Mouse (Mus musculus): Measurements from ENCODE around the gene Ptges2.

GRCm38 (mm10) chr2:32357710-32358109 is 38.0 kb upstream of the Ptges2 start:
- no peak for TF ChIP-seq CTCF (IDR thresholded peaks at IDR 0.05 in 2 of 3, conservative IDR thresholded peaks at IDR 0.05 in 1 of 3; ENCODE audit: control insufficient read depth in 1 of 3, insufficient read depth in 1 of 3, low read depth in 2 of 3, low read length in 3 of 3, poor library complexity in 1 of 3, severe bottlenecking in 1 of 3)
- no peak for TF ChIP-seq CHD1 (IDR thresholded peaks at IDR 0.05; ENCODE audit: low read depth, low read length)
- no peak for TF ChIP-seq POLR2A (IDR thresholded peaks at IDR 0.05; ENCODE audit: control insufficient read depth in 1 of 2, insufficient read depth in 1 of 2, low read depth in 1 of 2, low read length in 2 of 2, poor library complexity in 1 of 2)
- no peak for TF ChIP-seq MAX (IDR thresholded peaks at IDR 0.05; ENCODE audit: low read length)
- no peak for TF ChIP-seq JUND (IDR thresholded peaks at IDR 0.05; ENCODE audit: low read depth, low read length)

All from MEL (cell line).